Mouse (Mus musculus) limb, embryonic 14.5 days (tissue): Measurements from ENCODE around the gene Fkbp4. TPM values are rescaled to one million over a fixed set of nuclear protein-coding genes. Genes with fewer than 3 reads are reported as not detected.

Experiments
- ATAC-seq: fragments of 200-750 bp; cut with Nextera tagmentation; 2 replicates; pipeline ENCODE4 v1.8.0; 2017; ENCODE audit warnings: low read depth, moderate number of reproducible peaks, moderate TSS enrichment; ENCODE audit not compliant: low FRiP score
- DNase-seq: peaks from one replicate; pipeline ENCODE4 v3.0.0-alpha.2; 2015; ENCODE audit warnings: low spot score
- H3K27ac ChIP-seq: fragments of 300-500 bp; sonication (generic); replicated peaks from 2 replicates; pipeline ENCODE4 v1.5.1; 2014; ENCODE audit warnings: low read depth, mild to moderate bottlenecking, low read length, moderate library complexity, mixed read lengths
- H3K27me3 ChIP-seq: fragments of 300-500 bp; sonication (generic); 2 replicates; pipeline ENCODE4 v1.6.1; 2014; ENCODE audit warnings: low read length, mixed read lengths; ENCODE audit not compliant: control insufficient read depth, insufficient read depth
- H3K36me3 ChIP-seq: fragments of 300-500 bp; sonication (generic); 2 replicates; pipeline ENCODE4 v1.6.1; 2014; ENCODE audit warnings: mild to moderate bottlenecking, low read length, moderate library complexity, mixed read lengths; ENCODE audit not compliant: control insufficient read depth, insufficient read depth
- H3K4me1 ChIP-seq: fragments of 300-500 bp; sonication (generic); 2 replicates; pipeline ENCODE4 v1.6.1; 2014; ENCODE audit warnings: antibody characterized with exemption, low read length, mixed read lengths; ENCODE audit not compliant: control insufficient read depth, insufficient read depth
- H3K4me2 ChIP-seq: fragments of 300-500 bp; sonication (generic); replicated peaks from 2 replicates; pipeline ENCODE4 v1.6.1; 2014; ENCODE audit warnings: low read depth, mild to moderate bottlenecking, low read length, moderate library complexity; ENCODE audit not compliant: severe bottlenecking
- H3K4me3 ChIP-seq: fragments of 300-500 bp; sonication (generic); replicated peaks from 2 replicates; pipeline ENCODE4 v1.5.1; 2014; ENCODE audit warnings: low read length
- H3K9ac ChIP-seq: fragments of 300-500 bp; sonication (generic); 2 replicates; pipeline ENCODE4 v1.6.1; 2014; ENCODE audit warnings: mild to moderate bottlenecking, low read depth, low read length, moderate library complexity; ENCODE audit not compliant: severe bottlenecking
- H3K9me3 ChIP-seq: fragments of 300-500 bp; sonication (generic); 2 replicates; pipeline ENCODE4 v1.6.1; 2016; ENCODE audit warnings: low read length; ENCODE audit not compliant: control insufficient read depth
- POLR2A ChIP-seq: fragments of 200-500 bp; IDR thresholded peaks from 2 replicates; pipeline ENCODE4 v1.8.0; 2012; ENCODE audit warnings: inconsistent platforms, mild to moderate bottlenecking, moderate library complexity, borderline replicate concordance; ENCODE audit not compliant: insufficient read depth, insufficient read length; ENCODE audit errors: extremely low read depth
- WGBS: fragments of 180-500 bp; shearing (Covaris S2); extraction: QIAGEN DNeasy Blood & Tissue Kit; methylation state at CpG from one replicate; pipeline ENCODE4 v1.1.7; 2014; 5-methylcytosine and 5-hydroxymethylcytosine counted together
- polyA plus RNA-seq, 2 experiments: library from polyadenylated mRNA; depleted of rRNA in 1 of 2; stranded (reverse) in 1 of 2; unstranded in 1 of 2; fragments of >200 nt; fragmentation: Nextera tagmentation in 1 of 2; extraction: Ambion mirVana in 1 of 2; gene quantifications; 2 replicates each; pipeline versions ENCODE4 v1.2.1 to v1.2.3; 2012 to 2014

Gene Fkbp4
- polyA plus RNA-seq, 2 experiments, result 227 to 297 TPM

DNA sequence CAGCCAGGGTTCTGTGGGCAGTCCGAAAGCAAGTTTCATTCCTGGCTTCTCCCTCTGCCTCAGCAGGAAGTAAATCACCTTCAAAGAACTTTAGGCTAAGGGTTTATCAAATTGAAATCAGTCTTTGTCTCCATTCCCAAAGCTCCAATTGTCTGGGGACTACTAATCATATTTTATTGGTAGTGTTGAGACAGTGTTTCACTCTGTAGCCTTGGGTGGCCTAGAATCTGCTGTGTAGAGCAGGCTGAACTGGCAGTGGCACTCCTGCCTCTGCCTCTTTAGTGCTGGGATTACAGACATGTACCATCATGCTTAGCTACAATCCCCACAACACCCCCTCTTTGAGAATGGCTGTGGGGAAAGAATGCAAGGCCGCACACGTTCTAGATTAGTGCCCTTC is 17.0 kb downstream of the Fkbp4 start:
- 90% methylated on average over 3 of the region's 3 CpGs for WGBS
- 0 out of 2 replicates have a peak, but pooled peaks cover 3% of the 10 kb centered on the region for H3K4me1 ChIP-seq
- DNase-seq, result no peak
- TF ChIP-seq POLR2A, result no peak
- no peak for ATAC-seq
- no peak overlapping the region for H3K4me2 ChIP-seq
- 0 out of 2 replicates have a peak, but pooled peaks cover 2% of the 10 kb centered on the region for H3K36me3 ChIP-seq
- no peak overlapping the region for H3K9ac ChIP-seq
- H3K27me3 ChIP-seq, result no peaks in the 10 kb centered on the region
- H3K4me3 ChIP-seq, result no peak overlapping the region
- no peaks in the 10 kb centered on the region for H3K9me3 ChIP-seq
- H3K27ac ChIP-seq, result no peak overlapping the region

DNA sequence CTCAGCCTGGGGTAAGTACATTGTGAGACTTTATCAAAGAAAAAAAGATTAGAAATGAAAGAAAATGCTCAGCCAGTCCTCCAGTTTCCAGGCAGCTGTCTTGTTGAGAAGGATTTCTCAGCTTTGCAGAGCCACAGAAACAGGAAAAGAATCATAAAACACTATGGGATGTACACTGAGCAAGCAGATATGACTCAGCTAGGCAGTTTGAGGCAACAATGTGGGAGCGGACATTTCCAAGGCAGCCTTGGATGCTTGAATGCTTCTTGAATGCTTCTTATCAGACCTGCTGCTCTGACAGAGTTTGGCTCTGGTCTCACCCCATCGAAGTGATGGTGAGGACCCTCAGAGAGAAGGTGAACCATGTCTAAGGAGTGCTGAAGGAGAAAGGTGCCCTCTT is 17.4 kb downstream of the Fkbp4 start:
- Histone ChIP-seq H3K4me3 (no peak overlapping the region), H3K27ac (no peak overlapping the region), H3K4me2 (no peak overlapping the region), H3K9ac (no peak overlapping the region), H3K27me3 (no peaks in the 10 kb centered on the region), H3K4me1 (0 out of 2 replicates have a peak, but pooled peaks cover 3% of the 10 kb centered on the region), H3K36me3 (0 out of 2 replicates have a peak, but pooled peaks cover 2% of the 10 kb centered on the region), H3K9me3 (no peaks in the 10 kb centered on the region)
- no peak for TF ChIP-seq POLR2A
- ATAC-seq (no peak), DNase-seq (no peak)
- 98% methylated on average over 2 of the region's 2 CpGs for WGBS

DNA sequence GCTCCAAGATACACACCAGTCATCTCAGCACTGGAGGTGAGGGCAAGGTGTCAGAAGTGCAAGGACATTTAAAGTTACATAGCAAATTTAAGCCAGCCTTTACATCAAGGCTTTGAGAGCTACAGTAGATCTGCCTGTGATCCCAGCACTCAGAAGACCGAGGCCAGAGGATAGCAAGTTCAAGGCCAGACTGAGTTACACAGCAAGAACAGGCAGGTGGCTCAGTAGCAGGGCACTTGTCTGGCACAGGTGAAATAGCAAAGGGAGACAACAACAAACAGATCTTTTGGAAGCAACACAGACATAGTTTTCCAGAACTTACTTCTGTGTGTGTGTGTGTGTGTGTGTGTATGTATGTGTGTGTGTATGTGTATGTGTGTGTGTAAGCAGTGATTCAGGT is 20.4 kb downstream of the Fkbp4 start:
- TF ChIP-seq POLR2A, result no peak
- Histone ChIP-seq H3K27me3 (no peaks in the 10 kb centered on the region), H3K36me3 (peaks cover 13% of the 10 kb centered on the region), H3K4me2 (no peak overlapping the region), H3K4me3 (no peak overlapping the region), H3K9me3 (no peaks in the 10 kb centered on the region), H3K27ac (no peak overlapping the region), H3K9ac (no peak overlapping the region), H3K4me1 (no peaks in the 10 kb centered on the region)
- no peak for ATAC-seq
- DNase-seq, result no peak
- 96% methylated on average over 1 of the region's 1 CpGs for WGBS

DNA sequence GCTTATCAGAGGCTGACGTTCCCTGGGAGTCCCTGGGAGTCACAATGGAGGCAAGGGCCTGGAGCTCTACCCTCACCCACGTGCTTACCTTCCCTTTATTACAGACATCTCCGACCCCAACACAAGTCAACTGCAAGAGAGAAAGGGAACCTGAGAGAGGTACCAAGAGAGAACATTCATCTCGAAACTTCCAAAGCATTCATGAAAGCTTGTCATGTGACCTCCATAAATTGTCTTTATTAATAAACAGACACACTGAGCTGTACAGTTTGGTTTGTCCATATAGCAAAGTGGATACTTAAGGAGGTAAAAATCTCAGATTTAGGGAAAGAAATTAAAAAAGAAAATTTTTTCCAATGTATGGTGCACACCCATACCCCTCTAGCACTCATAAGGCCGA is 22.3 kb downstream of the Fkbp4 start:
- Histone ChIP-seq H3K4me2 (no peak overlapping the region), H3K4me1 (no peaks in the 10 kb centered on the region), H3K27me3 (no peaks in the 10 kb centered on the region), H3K36me3 (peaks cover 32% of the 10 kb centered on the region), H3K9ac (no peak overlapping the region), H3K4me3 (no peak overlapping the region), H3K27ac (no peak overlapping the region), H3K9me3 (no peaks in the 10 kb centered on the region)
- no peak for TF ChIP-seq POLR2A
- ATAC-seq (no peak), DNase-seq (no peak)
- 82% methylated on average over 5 of the region's 5 CpGs for WGBS

DNA sequence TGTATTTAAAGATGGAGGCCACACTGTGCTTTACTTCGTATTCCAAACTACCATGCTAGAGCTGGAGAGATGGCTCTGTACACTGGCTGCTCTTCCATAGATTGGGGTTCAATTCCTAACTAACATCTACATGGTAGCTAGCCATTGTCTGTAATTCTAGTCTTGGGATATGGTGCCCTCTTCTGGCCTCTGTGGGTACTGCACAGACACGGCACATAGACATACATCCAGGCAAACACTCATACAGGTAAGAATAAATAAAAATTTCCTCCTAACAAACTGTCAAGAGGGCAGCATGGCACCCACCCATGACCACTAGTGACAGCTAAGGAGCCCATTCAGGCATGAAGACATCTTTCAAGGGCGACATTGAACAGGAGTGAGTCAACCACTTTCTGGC is 27.4 kb downstream of the Fkbp4 start:
- Histone ChIP-seq H3K9ac (no peak overlapping the region), H3K9me3 (no peaks in the 10 kb centered on the region), H3K27ac (no peak overlapping the region), H3K4me2 (no peak overlapping the region), H3K27me3 (no peaks in the 10 kb centered on the region), H3K4me3 (no peak overlapping the region), H3K36me3 (peaks cover 73% of the 10 kb centered on the region), H3K4me1 (no peaks in the 10 kb centered on the region)
- TF ChIP-seq POLR2A, result no peak
- 21% methylated on average over 3 of the region's 3 CpGs for WGBS
- ATAC-seq (peak; percentile 48; the same call in 1 of the 2 replicates), DNase-seq (peak; percentile 70)

DNA sequence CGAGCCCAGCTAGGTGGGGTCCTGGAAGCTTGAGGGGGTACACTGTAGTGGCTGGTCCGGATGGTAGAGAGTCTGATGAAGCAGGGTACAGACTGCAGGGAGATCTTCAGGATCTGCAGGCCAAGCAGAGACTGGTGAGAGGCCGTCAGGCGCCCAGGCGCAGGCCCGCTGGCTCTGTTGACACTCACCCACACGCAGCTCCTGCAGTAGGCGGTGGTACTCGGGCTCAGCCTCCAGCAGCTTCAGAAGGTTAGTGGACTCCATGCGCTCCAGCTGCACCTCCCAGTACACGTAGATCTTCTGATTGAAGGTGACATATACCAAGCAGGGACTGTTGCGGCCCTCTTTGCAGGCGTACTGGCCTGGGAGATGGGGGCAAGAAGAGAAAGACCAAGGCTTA is 28.2 kb downstream of the Fkbp4 start:
- Histone ChIP-seq H3K4me2 (no peak overlapping the region), H3K27ac (no peak overlapping the region), H3K4me1 (no peaks in the 10 kb centered on the region), H3K9ac (no peak overlapping the region), H3K27me3 (no peaks in the 10 kb centered on the region), H3K4me3 (no peak overlapping the region), H3K9me3 (no peaks in the 10 kb centered on the region), H3K36me3 (peaks cover 76% of the 10 kb centered on the region)
- no peak for DNase-seq
- WGBS, result 95% methylated on average over 13 of the region's 13 CpGs
- no peak for ATAC-seq
- TF ChIP-seq POLR2A, result no peak
